Mouse (Mus musculus): ENCODE results near the gene Tacc2.
"Not testable (repeated sequence)": the region's sequence is repeated elsewhere in the genome, so short reads cannot be mapped to it uniquely, and the experiment has no call there.

The Tacc2 gene

DNA sequence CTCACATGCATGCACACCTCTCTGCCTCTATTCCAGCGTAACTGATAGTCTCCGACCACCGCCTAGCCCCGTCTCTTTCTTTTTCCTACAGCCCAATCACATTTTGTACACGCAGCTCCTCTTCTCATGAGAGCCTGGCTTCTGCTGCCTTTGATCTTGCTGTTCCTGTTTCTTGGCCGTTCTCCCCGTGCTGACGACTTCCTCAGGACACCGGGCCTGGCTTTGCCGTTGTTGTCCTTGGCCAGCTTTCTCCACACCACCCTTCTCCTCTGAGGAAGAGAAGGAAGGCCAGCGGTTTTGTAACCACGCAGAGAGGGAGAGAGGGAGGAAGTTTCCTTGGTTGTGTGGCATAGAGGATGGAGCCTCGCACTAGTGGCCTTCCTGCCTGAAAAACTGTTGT lies 80.5 kb downstream of the Tacc2 start:
- DNase-seq, result no peak

DNA sequence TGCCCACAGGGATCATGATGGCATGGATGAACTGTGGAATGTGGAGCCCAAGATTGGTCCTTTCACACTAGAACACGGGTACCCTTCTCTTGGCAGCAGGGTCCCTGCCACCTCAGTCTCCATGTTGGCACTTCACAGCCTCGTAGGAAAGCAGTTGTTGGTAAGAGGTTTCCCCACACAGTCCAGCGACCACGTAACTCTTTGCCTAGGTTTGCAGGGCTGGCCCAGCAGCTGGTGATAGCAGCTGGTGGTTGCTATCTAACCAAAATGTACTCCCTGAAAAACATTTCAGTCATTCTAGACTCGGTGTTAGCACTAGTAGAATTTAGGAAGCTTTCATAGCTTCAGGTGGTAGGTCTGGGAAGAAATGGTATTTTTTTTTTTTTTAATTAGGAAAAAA lies 81.9 kb downstream of the Tacc2 start:
- no peak for DNase-seq

DNA sequence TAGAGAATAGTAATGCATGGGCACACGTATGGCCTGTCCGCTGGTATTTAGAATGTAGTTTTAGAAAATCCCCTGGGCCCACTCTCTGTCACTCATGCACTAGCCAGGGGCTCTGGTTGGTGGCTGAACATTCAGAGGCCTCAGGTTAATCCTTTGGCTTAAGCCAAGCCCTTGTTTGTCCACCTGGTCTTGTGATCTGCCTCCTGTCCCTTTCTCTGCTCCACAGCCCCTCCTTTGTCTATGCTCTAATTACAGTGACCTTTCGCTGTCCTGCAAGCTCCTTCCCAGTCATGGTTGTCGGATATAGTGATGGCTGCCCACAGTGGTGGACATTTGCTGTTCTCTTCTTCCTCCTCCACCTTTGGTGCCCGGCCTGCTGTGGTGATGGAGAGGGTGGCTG lies 85.0 kb downstream of the Tacc2 start:
- no peak for DNase-seq

DNA sequence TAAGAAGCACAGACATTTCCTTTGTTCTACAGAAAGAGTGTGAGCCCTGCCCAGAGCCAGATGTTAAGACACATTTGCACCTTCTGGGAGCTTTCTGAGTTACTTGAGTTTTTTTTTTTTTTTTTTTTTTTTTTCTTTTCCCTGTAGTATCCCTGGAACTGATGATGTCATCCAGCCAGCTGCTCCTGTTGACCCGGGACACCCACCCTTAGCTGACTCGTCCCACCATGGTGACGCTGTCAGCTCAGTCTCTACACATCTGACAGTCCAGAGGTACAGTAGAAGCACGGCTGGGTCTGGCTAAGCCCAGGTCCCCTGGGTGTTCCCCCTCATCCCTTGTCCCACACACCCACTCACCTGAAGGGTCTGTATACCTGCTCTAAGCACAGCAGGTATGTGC lies 85.6 kb downstream of the Tacc2 start:
- no peak for DNase-seq

DNA sequence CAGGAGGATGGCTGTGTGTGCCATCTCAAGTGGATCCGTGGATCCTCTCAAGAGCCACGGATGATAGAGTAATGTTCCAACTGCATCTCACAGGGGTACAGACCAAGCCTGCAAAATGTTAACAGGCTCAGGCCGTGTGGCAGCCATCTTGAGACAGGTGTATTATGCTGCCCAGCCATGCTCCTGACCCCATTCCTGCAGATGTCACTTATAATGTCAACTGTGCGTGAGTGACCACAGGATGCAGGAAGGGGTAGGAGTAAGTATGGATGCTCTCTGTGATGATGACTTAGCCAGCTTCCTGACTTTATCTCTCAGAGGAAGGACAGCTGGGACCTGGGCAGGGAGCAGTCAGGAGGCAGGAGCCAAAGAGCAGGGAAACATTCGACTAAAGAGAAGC lies 86.8 kb downstream of the Tacc2 start:
- no peak for DNase-seq

DNA sequence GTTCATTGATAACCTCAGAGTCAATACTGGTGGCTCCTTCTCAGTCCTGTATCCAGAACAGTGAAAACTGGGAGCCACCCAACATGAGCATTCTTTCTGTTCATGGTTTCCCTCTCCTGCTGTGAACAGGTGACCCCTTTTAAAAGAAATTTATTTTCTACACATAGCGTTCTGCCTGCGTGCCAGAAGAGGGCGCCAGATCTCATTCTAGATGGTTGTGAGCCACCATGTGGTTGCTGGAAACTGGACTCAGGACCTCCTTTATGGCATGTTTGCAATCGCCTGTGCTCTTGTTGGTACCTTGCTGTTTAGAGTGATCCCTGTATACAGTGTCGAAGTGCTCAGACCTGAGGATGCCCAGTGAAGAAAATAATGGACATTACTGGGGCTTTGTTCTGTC lies 87.4 kb downstream of the Tacc2 start:
- no peak for DNase-seq

DNA sequence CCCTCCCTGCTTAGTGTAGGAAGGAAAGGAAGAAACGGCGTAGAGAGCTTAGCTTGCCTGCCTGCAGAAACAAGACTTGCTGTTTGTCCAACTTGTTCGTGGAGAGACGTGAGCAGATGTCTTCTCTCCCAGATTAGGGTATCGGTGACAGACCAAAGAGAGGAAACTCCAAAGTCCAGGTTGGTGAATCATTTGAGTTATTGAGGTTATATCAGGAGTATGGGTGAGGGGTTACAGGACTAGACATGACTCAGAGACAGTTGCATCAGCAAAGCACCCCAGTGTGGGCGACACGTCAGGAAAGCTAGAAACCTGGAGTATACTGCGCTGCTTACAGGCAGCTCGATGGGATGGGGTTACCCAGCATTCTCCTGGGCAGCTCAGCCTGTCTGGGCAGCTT lies 88.1 kb downstream of the Tacc2 start:
- DNase-seq, result no peak

DNA sequence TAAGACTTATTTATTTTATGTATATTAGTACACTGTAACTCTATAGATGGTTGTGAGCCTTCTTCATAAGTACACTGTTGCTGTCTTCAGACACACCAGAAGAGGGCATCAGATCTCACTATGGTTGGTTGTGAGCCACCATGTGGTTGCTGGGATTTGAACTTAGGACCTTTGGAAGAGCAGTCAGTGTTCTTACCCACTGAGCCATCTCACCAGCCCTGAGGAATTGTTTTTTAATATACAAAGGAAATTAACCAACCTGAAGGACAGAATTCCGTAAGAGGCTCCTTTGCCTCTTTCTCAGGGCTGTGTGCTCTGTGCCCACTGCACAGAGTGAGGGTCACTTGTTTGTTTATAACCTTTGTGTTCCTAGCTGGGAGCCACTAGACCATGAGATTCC lies 90.8 kb downstream of the Tacc2 start:
- not testable (repeated sequence) for DNase-seq

DNA sequence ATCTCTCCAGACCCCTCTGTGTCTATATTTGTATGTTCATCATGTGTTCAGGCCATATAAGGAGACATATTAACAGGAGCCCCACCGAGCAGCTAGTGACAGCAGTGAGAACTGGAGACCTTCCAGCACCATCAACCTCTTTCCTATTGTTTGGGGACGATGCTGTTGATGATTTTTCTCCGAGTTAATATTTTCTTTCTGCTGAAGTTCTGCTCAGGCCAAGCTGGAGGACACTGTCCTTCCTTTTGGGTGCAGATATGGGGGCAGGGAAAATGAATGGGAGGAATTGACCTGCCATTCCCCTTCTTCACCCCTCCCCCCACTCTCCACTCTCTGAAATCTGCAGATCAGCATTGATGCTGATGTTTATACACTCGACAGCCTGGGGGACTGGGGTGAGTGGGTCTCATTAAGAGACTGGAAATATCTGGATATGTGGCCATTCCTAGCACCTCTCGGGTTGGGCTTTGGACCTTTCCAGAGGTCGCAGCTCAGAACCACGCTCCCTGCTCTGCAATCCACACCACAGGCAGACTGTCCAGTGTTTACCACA lies 91.6 kb downstream of the Tacc2 start:
- no peak for DNase-seq

DNA sequence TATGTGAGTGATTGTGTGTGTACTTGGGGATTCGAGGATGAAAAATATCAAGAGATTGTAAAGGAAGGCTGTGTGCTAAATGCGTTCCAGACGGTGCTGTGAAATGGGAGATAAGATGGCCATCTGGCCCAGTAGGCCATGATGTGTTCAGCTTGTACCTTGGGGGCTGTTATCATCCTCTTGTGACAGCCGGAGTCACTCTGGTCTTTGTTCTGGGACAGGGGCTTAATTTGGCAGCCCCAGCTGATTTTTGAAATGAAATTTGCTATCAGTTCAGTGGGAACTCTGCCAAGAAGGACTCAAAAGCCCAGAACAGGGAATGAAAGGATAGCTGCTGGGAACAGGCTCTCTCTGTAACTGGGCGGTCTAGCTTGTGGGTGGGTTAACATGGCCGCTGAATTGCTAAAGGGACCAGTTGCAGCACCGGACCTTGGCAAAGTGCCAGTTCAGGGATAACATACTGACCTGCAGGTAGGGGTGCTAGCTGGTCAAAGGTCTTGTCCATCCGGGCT lies 92.2 kb downstream of the Tacc2 start:
- no peak for DNase-seq

DNA sequence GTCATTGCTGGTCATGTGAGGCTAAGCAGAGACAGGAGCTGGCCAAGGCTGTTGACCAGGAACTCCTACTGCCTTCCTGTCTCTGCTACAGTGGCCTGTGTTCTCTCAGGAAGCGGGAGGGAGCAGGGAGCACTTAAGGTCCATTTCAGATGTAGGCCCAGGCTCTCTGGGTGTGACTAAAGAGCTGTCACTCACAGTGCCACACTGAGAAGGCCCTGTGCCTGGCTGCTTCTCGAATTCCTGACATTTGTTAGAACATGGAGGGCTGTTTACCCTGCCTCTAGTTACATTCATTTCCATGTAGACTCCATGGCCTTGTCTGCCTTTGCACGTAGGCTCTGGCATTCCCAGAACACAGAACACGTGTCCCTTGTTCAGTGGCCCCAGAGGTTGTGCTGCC lies 93.1 kb downstream of the Tacc2 start:
- DNase-seq, result no peak

DNA sequence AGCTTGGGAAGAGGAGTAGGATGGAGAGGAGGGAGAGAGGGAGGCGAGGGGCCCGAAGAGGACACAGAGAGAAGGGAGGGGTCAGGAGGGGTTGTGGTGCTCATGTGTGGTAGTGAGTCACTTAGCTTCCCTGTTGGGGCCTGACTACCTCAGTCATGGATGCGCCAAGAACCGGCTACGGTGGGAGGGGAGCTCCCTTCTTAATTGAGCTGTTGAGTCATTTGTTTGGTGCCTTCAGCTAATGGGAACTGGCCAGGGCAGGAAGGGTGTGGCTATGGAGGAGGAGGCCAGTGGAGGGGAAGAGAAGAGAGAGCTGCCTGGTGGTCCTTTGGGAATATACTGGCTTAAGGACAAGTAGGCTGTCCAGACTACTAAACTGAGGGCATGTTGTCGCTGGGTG lies 94.1 kb downstream of the Tacc2 start:
- DNase-seq, result no peak

DNA sequence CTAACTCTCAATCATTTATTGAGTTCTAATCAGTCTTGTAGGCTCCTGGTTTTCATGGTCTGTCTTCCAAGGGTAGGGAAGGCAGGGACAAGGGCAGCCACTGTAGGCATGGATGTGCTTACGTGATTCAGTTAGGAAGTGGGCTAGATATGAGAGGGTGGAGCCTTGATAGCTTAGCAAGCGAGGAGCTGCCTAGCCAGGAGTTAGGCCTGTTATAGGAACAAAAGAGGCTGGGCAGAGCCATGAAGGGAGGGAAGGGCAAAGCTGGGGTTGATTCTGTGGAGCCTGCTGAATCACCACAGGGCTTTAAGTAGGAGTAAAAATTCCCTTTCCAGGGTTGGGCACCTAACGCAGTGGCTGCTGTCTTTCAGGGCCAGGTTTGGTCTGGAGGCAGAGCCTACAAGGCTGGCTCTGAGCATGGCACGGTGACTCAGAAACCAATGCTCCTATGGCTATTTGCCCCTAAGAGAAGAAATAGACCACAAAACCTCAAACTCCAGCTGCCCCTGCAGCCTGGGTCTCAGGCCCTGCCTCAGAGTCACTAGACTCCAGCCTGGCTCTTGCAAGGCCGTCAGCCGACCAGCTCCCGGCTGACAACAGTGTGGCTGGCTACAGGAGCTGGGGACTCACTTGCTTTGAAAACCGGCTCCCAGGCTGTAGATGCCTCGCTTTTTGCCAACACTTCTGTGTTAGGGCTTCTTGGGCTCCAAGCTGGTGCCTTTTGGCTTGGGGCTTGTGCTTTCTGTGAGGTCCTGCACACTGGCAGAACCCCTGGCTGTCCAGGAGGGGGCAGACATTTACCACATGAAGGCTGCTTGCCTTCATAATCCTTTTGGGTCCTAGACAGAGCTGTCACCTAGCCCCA lies 96.2 kb downstream of the Tacc2 start:
- peak; percentile 58 for DNase-seq

DNA sequence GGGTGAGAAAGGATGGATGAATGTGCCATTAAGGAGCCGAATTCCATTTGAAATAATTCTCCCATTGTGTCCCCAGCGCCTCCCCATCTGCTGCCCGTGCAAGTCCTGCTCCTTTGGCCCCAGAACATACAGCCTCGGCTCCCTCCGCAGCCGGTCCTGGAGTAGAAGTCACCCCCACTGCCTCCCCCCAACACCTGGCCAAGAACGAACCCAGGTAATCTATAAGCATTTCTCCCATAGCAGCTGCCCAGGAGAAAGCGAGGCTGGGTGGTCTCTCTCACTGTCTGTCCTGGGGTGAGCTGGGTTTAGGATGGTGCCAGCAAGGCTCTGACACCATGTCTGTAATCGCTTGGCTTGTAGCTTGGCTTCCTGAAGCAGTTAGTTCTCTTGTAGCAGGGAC lies 97.3 kb downstream of the Tacc2 start:
- DNase-seq, result no peak

DNA sequence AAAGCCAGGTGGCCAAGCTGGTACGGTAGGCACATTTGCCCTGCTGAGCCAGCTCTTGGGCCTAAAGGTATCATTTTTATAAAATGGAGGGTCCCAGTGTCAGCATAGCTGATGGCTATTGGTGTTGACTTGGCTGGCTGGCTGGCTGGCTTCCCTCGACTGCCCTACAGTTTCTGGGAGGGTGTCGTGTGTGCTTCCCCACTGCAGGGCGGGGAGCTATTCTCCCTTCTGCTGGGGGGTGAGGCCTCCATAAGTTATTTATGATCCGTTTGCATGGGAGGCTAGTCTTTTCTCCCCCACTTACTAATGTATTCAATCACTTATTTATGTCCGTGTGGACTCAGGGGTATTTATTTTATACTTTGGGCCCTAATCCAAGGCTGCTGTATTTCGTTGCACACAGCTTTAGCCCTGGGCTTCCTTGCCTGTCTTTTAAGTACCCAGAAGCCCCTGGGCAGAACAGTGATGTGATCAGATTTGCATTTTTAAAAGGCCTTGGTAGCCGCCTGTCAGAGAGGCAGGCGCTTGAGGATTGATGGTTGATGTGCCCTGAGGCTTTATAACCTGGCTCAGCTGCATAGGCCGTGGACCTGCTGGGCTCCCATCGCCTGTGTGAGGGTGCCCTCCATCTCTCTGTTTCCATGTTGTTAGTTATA lies 99.8 kb downstream of the Tacc2 start:
- no peak for DNase-seq

DNA sequence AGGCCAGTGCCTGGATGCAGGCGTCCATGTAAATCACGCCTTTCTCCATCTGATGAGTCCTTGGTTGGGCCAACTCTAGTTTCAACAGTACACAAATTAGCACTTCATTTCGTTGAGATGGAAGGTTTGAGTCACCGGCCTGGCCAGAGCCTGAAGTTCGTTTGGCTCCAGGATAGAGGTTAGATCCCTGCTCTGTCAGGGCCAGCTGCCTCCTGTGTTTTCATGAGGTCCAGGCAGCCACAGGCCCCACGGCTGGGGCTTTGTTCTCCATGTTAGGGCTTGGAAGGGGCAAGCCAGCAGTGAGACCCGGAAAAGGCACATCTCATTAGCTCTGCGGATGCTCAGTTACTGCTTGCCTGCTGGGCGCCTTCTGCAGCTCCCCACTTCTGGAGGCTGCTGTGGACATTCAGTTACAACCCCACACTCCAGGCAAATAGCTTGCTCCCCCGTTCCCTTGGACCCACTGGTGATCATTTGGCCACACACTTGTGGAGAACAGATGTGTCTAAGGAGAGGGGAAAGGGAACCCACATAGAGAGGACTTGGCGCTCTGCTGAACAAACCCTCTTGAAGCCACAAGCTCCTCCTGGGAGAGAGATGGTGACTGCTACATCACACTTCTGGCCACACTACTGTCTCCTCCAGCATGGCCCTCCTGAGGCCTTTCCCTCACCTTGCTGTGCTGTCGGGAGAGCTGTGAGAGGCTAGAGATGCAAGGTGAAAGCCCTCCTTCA lies 100.5 kb downstream of the Tacc2 start:
- no peak for DNase-seq

DNA sequence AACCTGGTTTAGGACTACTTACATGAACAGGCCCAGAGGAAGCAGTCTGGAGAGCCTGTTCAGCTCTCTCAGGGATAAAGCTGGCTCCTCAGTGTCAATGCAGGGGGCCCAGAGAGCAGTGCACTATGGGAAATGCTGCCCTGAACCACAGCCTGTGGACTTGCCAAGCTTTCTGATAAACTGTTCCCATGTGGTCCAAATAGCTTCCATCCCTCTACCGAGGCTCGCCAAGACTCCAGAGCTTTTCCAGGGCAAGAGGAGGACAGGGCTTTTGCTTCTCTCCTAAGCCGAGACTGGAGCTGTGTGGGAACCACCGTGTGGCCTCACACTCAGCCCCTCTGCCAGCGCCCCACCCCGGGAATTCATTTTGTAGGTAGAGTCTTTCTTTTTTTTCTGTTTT lies 101.2 kb downstream of the Tacc2 start:
- DNase-seq, result no peak

DNA sequence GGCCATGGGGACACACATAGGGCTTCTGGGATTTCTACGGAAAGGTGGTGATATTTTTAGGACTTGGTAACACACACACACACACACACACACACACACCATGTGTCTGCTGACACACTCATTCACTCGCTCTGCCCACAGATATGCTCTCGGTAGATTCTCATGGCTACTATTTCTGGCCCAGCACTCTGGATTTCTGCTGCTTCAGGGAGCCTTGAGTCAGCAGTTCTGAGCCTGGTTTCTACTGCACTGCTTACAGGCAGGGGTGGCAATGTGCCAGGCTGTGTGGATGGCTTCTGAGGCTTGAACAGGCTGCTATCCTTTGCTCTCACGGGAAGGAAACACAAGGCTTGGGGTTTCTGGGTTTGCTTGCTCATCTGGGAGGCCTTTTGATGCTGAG lies 104.6 kb downstream of the Tacc2 start:
- no peak for DNase-seq

DNA sequence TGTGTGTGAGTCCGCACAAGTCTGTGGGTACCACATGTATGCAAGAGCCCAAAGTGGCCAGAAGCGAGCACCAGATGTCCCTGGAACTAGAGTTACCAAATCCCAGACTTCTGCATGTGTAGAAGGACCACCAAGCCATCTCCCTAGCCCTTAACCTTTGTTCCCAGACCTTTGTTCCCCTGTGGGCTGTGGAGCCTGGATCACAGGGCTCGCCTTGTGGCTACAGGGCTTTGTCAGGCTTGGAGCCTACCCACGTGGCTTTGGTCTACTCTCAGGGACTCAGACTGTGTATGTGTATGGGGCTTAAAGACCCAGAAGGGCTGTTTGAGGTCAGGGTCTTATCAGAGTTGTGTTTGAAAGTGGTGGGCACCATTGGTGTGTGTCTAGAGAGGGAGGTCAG lies 111.4 kb downstream of the Tacc2 start:
- no peak for DNase-seq

DNA sequence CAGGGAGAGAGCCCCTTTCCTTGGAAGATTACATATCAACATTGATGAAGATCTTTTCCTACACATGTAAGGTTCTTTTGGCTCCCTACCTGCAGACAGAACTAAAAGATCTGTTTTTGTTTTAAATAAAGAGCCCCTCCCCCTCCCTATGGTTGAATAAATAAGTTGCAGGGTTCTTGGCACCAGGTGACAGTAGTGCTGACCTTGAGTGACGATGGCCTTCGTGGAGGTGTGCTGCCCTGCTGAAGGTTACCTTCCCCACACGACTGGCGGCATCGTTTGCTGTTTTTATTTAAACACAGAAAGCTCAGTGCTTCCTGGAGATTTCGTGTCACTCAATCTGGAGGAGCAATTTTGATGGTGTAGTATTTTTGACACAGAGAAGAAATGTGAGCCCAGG lies 113.6 kb downstream of the Tacc2 start:
- no peak for DNase-seq

DNA sequence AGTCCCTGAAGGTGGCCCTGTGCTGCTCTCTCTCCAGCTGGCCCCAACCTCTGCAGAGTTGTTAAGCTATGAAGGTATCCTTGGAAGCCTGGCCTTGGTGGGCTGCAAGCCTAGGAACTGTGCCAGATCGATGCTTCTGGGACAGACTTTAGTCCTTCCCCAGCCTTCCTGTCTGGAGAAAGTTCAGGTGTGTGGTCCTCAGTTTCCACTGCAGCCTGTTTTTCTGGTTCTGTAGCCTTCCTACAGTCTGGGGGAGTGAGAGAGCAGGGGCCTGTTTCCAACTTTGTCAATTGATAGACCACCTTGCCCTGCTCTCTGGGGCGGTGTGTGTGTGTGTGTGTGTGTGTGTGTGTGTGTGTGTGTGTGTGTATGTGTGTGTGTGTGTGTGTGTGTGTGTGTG lies 114.7 kb downstream of the Tacc2 start:
- DNase-seq, result no peak

DNA sequence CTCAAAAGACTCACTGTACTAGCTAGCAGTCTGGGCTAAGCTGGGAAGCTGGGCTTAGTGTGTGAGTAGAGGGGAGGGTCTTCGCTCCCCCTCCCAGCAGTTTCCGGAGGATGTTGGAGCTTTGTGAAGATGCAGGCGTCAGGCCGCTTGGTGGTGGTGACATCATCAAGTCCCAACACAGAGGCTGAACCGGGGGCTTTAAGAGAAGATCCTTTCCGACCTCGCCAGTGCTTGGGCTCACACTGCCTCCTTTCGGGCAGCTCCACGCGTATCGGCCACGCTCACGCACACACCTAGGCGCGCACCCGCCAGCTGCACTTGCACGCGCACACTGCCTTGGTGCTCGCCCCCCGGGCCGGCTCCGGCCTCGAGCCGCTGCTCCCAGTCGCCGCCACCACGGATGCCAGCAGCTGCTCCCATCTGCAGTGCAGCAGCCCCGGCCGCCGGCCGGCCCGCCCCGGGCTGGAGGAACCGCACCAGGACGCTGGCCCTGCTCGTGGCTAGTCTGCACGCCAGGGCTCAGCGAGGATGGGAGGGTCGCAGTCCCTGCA lies 115.2 kb downstream of the Tacc2 start:
- peak; percentile 82 for DNase-seq

Data from thymus, postnatal 14 days (tissue).